Mouse (Mus musculus): Measurements from ENCODE around the gene Slc9c1.
"Not testable (repeated sequence)": the region's sequence is repeated elsewhere in the genome, so short reads cannot be mapped to it uniquely, and the experiment has no call there.

Slc9c1 gene

DNA sequence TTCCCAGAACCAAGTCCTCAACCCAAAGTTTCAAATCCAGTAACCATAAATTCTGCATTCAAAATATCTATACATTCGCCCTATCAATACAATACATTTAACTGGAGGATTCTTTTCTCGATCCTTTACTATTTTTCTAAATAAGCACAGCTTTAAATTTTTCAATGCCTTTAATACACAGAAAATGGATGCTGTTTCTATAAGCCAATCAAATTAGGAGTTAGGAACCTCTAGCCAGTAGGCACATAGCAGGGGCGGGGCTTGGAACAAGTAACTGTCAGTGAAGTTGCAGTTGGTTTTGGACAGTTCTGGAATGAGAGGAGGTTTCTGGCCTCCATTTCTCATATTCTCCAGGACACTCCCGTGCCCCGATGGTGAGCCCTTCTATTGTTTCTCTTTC, at the start of gene Slc9c1:
Gene Slc9c1, plus strand, starts transcription at position 301 of the 400 bp plus-strand sequence.
- no peak for DNase-seq

DNA sequence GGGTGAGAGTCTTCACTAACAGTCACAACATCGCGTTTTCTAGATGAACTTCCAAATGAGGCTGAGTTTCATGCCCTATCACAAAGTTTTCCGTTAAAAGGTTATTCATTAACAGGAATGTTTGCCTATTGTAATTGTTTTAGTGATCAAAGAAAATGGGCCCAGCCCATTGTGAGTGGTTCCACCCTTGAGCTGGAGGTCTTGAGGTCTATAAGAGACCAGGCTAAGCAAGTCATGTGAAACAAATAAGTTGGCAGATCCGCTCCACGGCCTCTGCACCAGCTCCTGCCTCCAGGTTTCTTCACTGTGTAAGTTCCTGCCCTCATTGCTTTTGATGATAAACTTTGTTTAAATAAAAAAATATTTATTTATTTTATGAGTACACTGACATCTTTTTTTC, 42.2 kb upstream of the Slc9c1 start, which contains the start of gene Gm609:
Gene Gm609, minus strand, starts transcription at position 43 of the 400 bp plus-strand sequence.
- DNase-seq: no peak

DNA sequence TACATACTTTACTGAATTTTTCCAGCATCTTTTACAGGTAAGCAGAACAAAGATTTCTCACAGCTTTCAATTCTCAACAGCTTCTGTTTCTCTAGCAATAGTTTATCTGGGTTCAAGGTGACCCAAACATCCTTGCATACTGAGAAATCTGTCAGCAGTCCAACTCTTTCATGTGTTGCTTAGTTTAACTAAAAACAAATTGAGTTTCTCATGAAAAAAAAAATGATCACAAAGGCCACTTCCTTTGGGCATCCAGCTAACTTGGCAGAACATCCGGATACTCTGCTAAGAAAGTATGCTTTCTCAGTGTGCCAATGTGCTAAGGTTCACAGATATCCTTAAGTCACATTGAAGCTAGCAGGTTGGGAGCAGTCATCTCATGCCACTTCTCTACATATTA, 39.8 kb upstream of the Slc9c1 start:
- no peak for DNase-seq

DNA sequence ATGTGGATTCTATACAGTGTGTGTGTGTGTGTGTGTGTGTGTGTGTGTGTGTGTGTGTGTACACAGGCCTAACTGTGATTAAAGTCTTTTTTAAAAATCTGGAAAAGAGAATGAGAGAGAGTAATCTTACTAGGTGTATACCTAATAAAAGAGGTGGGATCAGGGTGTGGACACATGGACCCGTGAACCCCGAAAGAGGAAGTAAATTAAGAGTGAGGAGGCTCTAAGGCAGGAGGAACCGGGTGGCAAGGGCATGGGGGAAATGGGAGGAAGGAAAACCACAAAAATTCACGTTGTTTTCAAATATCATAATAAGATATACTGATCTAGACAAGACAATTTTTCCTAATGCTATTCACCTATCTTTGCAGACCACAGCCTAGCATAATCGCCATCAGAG, 9.6 kb upstream of the Slc9c1 start:
- no peak for DNase-seq

DNA sequence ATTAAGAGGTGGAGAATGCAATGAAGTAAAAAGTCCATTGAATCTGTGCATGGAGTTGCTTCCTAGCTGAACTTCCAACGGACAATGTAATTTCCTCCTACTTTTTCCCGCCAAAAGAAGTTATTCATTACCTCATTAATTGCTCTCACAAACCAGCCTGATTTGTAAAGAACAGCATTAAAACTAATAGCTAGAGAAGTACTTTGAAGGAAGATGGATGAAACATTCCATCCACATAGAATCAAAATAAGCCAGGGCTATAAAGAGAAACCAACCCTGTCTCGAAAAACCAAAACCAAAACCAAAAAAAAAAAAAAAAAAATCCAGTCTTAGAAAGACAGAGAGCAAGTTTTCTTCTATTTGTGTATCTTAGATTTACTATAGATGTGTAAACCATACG, 3.2 kb upstream of the Slc9c1 start, which contains the start of gene Gm17783:
Gene Gm17783, minus strand, starts transcription at position 101 of the 400 bp plus-strand sequence.
- DNase-seq: no peak

DNA sequence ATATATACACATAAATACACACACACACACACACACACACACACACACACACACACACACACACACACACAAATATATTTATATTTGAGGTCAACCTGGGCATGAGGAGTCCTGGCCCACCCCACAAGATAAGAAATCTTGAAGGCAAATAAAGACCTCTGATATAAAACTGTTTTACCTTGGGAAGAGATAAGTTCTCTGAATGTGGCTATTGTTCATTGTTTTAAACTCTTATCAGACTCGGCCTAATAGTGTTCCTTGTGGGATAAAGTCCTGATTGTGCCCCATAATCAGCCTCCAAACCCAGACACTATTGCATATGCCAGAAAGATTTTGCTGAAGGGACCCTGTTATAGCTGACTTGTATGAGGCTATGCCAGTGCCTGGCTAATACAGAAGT, 3.2 kb downstream of the Slc9c1 start:
- not testable (repeated sequence) for DNase-seq

DNA sequence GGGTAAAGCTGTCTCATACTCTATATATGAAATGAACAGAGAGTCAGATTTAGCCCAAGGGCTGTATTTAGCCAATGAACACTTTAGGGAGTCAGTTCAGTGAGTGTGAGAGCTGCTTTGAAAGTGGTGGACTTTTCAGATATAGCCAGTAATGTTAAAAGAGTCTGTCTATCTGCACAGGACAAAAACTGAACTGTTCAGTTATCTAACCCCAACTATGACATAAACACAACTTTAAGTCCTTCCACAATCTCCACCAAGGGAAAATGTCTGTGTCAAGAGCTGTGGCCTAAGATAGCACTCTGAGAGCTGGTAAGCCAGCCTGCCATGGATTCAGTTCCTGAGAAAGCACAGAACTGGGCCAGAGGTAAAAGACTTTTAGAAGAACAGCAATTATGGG, 7.0 kb downstream of the Slc9c1 start:
- DNase-seq: no peak

DNA sequence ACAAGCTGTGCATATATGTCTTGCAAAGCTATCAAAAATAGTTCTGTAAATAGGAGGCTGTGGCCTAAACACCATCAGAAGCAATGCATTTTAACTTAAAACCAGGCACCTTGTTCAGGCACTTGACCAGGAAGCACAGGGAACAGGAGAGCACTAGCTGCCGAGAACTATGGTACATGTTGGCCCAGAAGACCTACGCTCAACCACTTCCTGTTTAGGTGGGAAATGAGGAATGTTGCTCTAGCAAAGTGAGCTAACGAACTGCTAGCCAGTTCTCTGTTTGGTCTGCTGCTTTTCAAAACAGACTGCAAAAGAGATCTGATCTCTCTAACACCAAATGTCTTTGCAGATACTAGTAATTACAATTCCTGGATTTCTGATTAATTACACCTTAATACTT, 9.2 kb downstream of the Slc9c1 start:
- no peak for DNase-seq

DNA sequence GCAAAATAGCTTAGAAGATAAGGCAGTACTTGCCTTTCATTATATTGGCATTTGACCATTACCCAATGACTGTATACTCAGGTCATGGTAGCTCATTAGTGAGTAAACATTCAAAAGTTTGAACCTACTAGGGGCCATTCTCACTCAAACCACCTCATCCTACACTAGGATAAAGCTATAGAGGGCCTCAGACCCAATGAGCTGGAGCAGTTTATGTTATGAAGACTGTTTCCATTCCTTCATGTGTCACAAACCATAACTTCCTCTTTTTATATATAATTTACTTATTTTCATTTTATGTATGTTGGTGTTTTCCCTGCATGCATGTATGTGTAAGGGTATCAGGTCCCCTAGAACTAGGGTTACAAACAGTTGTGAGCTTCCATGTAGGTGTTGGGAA, 12.9 kb downstream of the Slc9c1 start:
- no peak for DNase-seq

DNA sequence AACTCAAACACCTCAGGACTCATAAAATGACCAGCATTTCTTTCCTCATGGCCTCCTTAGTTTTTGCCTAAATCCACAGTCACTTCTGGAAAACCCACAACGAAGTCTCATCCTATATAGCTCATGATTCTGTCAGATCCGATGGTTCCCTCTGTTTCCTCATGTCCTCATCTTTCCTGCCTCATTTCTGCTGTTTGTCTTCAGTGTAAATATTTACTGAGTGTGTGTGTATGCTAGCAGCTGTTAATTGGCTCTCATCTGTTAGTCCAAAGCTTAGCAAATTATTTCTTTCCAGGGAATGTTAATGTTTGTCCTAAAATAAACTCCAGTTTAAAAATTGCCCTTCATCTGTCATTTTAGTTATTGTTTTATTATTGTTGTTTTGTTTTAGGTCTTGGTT, 16.5 kb downstream of the Slc9c1 start:
- no peak for DNase-seq

DNA sequence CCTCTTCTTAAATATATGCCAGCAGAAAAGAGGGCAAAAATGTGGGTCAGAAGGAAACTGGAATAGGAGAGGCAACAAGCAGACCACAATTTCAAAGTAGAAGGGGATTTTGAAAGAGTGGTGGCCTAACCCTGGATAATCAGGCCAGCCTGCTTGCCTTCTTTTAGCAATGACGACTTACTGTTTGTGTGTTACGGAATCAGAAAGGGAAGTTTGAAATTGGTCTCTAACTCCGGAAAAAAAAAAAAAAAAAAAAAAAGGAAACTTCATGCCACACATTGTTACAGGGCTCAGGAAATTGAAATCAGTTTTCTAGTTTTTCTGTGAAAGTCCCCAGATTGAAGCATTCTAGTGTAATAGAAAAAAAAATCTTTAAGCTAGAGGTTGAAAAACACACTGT, 26.6 kb downstream of the Slc9c1 start:
- no peak for DNase-seq

DNA sequence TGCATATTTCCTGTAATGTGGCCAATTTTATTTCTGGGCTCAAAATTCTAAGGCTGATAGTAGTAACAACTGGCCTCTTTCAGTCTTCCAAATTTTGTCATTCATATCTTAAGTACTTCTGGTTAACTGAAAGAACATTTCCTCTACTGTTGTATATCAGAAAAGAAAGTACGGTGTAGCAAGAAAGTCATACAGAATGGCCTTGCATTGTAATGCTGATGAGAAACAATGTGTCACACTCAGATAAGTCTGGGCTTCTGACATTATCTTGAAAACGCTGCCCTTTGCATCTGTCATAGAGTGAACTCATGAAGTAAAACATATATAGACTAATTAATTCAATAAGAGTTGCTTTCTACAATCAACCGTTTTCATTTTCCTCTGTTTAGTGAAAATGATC, 37.2 kb downstream of the Slc9c1 start:
- no peak for DNase-seq

DNA sequence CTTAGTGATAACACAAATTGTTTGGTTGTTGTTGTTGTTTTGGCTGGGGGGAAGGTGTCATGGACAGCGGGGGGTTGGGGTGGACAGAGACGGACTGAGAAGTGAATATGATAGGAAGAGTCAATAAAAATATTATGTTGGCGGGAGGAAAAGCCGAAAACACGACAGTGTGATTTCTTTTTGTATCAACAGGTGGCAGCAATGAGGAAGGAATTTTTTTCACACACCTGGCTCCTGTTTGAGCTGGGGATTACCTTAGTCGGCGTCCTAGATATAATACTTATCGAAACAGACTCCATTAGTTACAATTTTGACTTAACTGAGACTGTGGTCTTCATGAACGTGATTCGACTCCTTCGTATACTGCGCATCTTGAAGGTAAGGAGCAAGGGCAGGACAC, 44.8 kb downstream of the Slc9c1 start:
- no peak for DNase-seq

DNA sequence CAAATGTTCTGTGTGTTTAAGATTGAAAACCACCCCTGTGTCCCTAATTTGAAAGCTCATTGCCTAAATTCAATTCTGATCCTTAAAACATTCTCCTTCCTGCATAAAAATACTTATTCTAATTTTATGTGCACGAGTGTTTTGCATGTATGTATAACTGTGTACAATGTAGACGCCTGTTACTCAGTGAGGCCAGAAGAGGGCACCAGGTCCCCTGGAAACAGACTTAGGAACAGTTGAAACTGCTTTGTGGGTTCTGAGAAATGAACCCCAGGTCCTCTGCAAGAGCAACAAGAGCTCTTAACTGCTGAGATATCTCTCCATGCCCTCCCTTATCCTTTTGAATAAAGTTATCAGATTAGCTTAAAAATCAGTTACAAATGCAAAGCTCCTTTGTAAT, 47.4 kb downstream of the Slc9c1 start:
- no peak for DNase-seq

DNA sequence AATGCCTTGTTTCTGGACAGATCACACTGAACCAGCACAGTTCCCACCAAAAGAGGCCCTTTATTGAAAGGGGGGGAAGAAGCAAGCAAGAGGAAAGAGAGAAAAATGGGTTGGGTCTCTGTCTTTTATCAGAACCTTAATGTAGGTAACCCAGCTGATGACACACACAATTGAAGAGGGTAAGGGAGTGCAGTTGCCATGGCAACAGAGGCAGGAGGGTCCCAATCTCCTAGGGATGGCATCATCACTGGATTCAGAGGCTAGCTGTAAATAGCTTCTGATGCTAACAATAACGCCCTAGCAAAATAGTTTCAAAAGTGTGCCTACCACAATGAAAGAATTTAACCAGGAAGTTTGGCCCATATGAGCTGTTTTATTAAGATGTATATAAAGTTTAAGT, 58.5 kb downstream of the Slc9c1 start:
- DNase-seq: no peak

DNA sequence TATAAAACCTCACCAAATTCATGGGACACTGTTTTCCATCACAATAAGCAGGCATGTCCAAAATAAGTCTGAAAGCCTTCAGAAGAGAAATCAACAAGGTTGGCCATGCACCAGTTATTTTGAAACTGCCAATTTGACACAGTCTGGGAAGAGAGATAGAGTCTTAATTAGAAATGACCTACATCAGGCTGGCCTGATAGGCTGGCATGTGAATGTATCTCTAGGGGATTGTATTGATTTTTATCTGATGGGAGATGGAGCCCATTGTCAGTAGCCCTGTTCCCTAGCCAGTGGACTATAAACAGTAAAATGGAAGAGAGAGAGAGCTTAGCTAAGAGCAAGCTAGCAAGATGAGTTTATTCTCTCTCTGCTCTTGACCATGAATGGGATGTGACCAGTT, 60.4 kb downstream of the Slc9c1 start:
- no peak for DNase-seq

DNA sequence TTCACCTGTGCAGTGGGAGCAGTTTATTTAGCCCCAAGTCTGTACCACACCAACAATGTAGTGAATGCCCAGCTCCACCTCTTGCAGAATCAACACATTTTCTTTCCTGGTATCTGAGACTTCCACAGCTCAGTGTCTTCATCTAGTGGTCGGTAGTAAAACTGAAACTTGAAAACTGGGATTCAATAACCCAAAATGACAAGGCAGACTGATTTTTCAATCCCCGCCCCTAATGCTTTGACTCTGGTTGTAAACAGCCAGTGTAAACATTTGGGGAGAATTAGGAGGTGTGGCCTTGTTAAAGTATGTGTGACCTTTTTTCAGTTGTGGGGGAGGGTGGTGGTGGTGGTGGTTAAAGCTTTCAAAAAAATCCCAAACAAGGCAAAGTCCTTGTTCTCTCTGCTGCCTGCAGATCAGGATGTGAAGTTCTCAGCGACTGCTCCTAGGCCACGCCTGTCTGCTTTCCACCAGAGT, 73.4 kb downstream of the Slc9c1 start:
- no peak for DNase-seq

DNA sequence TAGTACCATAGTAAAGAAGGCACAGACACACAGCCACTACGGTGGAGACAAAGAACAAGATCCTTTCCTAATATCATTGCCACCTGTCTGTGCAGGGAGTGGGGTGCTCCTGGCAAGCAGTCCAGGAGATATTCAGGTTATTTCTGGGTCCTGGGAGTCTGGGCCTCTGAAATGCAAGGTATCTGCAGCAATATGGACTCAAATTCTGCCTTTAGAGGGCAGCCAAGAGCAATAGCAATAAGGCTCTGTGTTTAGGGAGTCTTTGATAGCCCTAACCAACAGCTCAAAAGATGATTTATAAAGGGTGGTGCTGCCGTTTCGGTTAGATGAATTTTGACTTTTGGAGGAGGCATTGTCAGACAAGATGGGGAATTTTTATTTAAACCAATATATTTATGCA, 74.2 kb downstream of the Slc9c1 start:
- no peak for DNase-seq

DNA sequence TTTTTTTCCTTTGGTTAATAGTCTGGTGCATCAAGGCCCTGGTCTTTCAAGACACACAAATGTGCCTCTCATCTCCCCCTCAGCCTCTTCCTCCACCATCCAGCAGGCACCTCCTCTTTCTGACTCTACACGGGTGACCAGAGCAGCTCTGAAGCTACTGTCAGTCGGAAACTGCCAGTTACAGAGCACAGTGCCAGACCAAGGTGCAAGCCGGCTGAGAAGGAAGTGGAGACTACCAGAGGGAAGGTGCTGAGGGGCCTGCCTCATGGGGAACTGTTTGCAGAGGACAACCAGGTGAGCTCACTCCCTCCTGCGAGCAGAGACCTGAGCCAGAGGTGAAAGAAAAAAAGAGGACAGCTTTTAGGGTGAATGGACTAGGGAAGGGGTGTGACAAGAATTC, 75.2 kb downstream of the Slc9c1 start, which contains the start of gene Gcsam:
Gene Gcsam, plus strand, starts transcription at position 114 of the 400 bp plus-strand sequence.
- DNase-seq: no peak

DNA sequence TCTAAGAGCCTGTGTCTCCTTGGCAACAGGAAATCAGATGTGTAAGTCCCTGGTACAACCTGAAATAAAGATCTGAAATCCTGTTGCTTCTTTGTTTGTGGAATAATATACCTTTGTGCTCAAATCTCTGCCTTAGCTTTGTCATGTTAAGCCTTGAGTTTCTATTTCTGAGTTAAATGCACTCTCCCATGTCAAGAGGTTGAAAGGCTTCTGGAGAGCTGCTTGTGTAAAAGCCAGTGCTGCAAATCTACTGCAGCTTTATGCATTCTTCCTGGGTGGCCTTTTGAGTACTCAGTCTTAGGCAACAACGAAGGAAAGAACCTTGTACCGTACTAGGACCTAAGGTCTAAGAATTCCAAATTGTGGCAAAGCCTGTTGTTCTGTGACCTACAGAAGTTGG, 78.1 kb downstream of the Slc9c1 start:
- DNase-seq: no peak

DNA sequence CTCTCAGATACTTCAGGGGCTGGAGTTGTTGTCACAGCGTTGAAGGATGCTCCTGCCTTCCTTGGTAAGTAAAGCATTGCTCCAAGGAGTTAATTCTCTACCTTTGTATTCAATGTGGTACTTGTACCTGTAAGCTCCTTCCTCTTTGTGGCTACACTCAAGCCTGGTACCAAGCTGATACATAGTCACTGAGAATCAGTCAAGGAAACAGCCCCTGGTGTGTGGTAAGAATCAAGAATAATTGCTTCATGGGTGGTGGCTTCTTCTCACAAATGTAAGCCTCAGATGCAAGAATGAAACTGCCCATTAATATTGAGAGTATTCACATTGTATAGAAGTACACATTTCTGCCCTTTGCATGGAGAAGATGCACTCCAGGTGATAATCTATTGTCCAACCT, 80.8 kb downstream of the Slc9c1 start:
- DNase-seq: no peak

DNA sequence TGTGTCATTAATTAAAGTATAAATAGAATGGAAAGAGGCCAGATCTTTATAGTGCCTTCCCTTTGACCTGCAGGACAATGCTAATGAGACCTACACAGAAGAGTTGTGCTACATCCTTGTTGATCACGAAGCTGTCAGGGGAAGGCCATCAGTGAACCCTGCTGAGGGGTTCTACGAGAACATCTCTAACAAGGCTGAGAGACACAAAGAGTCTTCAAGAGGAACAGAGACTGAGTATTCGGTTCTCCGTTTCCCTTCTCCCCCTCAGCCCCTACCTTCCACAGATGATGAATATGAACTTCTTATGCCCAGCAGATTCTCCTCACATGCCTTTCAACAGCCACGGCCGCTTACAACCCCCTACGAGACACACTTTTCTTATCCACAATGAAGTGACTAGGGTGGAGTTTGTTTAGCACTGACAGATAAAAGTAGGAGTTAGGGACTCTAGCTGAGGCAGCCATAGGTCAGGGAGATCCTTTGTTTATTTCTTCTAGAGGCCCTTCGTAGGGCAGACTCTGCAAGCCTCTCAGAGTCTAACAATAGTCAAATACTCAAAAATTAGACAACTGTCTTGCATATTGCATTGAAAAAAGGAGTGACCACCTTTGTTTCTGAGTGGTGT, 84.8 kb downstream of the Slc9c1 start:
- no peak for DNase-seq

DNA sequence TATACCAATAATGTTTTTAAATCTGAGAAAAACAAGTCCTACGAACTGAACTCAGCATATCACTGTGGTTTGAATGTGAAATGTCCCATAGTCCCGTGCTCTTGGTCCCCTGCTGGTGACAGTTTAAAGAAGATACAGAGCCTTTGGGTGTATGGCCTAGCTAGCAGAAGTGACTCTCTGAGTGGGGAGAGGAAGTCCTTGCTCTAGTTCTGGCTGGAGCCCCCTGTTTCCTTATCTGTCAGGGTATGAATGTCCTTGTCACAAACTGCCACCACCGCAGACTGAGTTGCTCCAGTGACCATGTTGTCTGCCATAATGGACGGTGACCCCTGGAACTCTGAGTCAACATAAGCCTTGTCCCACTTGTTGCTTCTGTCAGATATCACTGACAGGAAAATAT, 88.1 kb downstream of the Slc9c1 start:
- no peak for DNase-seq

DNA sequence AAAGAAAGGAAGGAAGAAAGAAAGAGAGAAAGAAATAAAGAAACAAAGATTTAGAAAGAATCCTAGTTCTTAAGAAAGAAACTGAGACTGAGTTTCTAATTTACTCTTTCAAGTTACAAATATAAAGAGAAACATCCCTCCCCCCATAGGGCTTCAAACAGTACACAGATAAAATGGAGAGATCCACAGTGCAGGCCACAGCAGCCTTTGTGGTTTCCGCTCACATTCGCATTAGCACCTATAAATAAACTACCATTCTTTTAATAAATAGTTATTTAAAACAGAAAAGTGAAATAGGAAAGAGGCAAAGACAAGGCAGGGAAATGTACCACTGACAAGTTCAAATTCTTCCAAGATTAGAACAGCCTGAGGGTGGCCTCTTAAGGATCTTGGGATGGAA, 89.7 kb downstream of the Slc9c1 start:
- DNase-seq: no peak

DNA sequence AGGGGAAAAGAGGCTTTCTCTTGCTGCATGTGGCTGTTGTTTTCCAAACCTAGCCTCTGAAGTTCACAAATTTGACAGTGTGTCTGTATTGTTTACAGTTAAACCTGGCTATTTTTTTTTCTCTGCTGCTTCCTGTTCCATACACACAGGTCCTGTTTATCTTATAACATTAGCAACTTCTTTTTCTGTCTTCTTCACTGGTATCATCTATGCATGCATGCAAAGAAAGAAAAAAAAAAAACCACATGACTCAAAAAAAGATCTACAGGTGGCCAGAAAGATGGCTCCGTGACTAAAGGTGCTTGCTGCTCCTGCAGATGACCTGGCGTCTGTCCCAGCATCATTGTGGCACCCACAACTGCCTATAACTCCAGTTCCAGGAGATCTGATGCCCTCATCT, 90.2 kb downstream of the Slc9c1 start:
- no peak for DNase-seq
